Mouse (Mus musculus) olfactory bulb, adult 2 months (tissue): Measurements from ENCODE around the gene Fap.

ENCODE experiments used
- CTCF ChIP-seq: fragments of 200-500 bp; IDR thresholded peaks from 2 replicates; pipeline ENCODE4 v1.5.1; 2012; ENCODE audit warnings: low read depth, mild to moderate bottlenecking, low read length, moderate library complexity; ENCODE audit not compliant: insufficient read depth
- POLR2A ChIP-seq: fragments of 200-500 bp; IDR thresholded peaks from 2 replicates; pipeline ENCODE4 v1.6.1; 2012; ENCODE audit warnings: mild to moderate bottlenecking, low read depth, low read length, moderate library complexity; ENCODE audit not compliant: insufficient read depth

DNA sequence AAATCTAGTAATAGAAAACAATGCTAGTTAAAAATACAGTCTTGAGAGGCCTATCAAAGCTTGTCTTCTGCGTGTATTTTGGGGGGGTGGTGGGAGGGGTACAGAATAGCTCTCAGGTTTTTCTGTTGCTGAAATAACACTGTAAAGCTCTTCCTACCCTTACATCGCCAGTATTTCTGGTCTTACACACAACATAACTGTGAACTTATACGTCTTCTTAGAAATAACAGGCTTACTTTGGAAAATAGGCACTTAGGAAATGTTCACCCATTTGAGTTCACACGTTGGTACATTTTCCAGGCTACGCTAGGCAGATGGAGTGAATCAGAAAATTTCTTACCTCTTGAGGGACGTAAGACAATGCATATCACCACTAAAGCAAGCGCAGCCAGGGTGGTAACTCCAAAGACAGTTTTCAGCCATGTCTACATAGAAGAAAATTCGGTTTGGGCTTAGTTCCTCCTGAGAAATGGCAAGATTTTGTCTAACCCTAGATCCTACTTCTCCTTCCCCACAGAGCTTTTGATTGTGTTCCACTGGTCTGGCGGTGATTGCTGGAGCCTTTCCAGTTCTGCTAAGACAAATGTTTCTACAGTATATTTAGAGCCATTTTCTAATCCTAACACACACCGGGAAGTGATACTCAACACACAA lies 649 bp downstream of the Fap start:
- TF ChIP-seq CTCF: no peak
- TF ChIP-seq POLR2A: no peak
